Comparison of ENCODE assay signal across 19 mouse cellular contexts in genomic region chr7:99214621-99215185, GRCm38 (mm10). TPM values are rescaled to one million over a fixed set of nuclear protein-coding genes. Genes with fewer than 3 reads are reported as not detected.
DNase-seq lines count a peak whose midpoint lies in the region; ATAC-seq and TF ChIP-seq lines count a peak whose summit lies in the region.
"Had no signal": no experiment of that assay in that cellular context is flagged by ENCODE, and none has a peak within 500 bp of the region (broad histone marks: within the 10 kb centered on the region; RNA-seq: fewer than 3 reads in every experiment).

No protein-coding gene starts in this region.

- H3K4me3 ChIP-seq in heart, embryonic 16.5 days (ENCODE audit: low read length), result no peak overlapping the region
- no peak overlapping the region for H3K4me3 ChIP-seq in ES-E14 (ENCODE audit: insufficient read depth in 1 of 2, low read depth in 1 of 2, low read length in 2 of 2, poor library complexity in 1 of 2, severe bottlenecking in 1 of 2)
- no peak overlapping the region for H3K4me3 ChIP-seq in intestine, embryonic 15.5 days (replicated peaks)
- H3K4me3 ChIP-seq: forebrain, embryonic 12.5 days; hindbrain, embryonic 13.5 days; limb, embryonic 12.5 days; liver, embryonic 15.5 days; midbrain, embryonic 15.5 days had no signal

- no peak overlapping the region; the same call in 1 of the 2 replicates for H3K9ac ChIP-seq in heart, embryonic 16.5 days (ENCODE audit: low read length)
- H3K9ac ChIP-seq in ES-E14 (ENCODE audit: insufficient read depth, low read depth, low read length, poor library complexity, severe bottlenecking), result no peak overlapping the region
- H3K9ac ChIP-seq in intestine, embryonic 15.5 days, result no peak overlapping the region
- H3K9ac ChIP-seq: forebrain, embryonic 12.5 days; hindbrain, embryonic 13.5 days; limb, embryonic 12.5 days; liver, embryonic 15.5 days; midbrain, embryonic 15.5 days had no signal

- H3K27ac ChIP-seq in heart, embryonic 16.5 days (ENCODE audit: low read length), result peak overlapping the region; percentile 14; the same call in 1 of the 2 replicates
- H3K27ac ChIP-seq in ES-E14 (ENCODE audit: insufficient read depth, low read depth, low read length, poor library complexity, severe bottlenecking), result no peak overlapping the region
- peak overlapping the region; percentile 77 for H3K27ac ChIP-seq in intestine, embryonic 15.5 days
- H3K27ac ChIP-seq: forebrain, embryonic 12.5 days; hindbrain, embryonic 13.5 days; limb, embryonic 12.5 days; liver, embryonic 15.5 days; macrophage; midbrain, embryonic 15.5 days had no signal

- intact Hi-C loops in heart, postnatal 25 days (cut with DNase I), result no loop called here
- intact Hi-C loops in left cerebral cortex, postnatal 36 days (cut with DNase I), result no loop called here

- no peaks in the 10 kb centered on the region for H3K27me3 ChIP-seq in heart, embryonic 16.5 days (ENCODE audit: control insufficient read depth, insufficient read depth, low read length)
- no peaks in the 10 kb centered on the region for H3K27me3 ChIP-seq in intestine, embryonic 15.5 days (replicated peaks)
- H3K27me3 ChIP-seq: hindbrain, embryonic 13.5 days; limb, embryonic 12.5 days; liver, embryonic 15.5 days; midbrain, embryonic 15.5 days had no signal

- no peak overlapping the region for H3K4me2 ChIP-seq in heart, embryonic 16.5 days (ENCODE audit: low read depth, low read length)
- 0 out of 2 replicates have a peak overlapping the region, but pooled peaks have one; percentile 9 for H3K4me2 ChIP-seq in intestine, embryonic 15.5 days (replicated peaks)
- H3K4me2 ChIP-seq: forebrain, embryonic 12.5 days; hindbrain, embryonic 13.5 days; limb, embryonic 12.5 days; liver, embryonic 15.5 days; midbrain, embryonic 15.5 days had no signal

- peaks cover 27% of the 10 kb centered on the region for H3K4me1 ChIP-seq in heart, embryonic 16.5 days (ENCODE audit: control insufficient read depth, insufficient read depth, low read length)
- no peaks in the 10 kb centered on the region for H3K4me1 ChIP-seq in ES-E14 (ENCODE audit: control insufficient read depth in 2 of 2, insufficient read depth in 2 of 2, low read length in 2 of 2, poor library complexity in 1 of 2)
- peaks cover 17% of the 10 kb centered on the region for H3K4me1 ChIP-seq in intestine, embryonic 15.5 days (replicated peaks)
- H3K4me1 ChIP-seq: forebrain, embryonic 12.5 days; midbrain, embryonic 15.5 days had no signal

- DNase-seq in heart, postnatal 25 days (ENCODE audit: low spot score), result no peak
- no peak for DNase-seq in ES-E14 (ENCODE audit: low read depth, low spot score)
- DNase-seq in kidney, postnatal 36 days, result peak; percentile 58 to 75
- DNase-seq in thymus, postnatal 0 days (ENCODE audit: low spot score), result no peak
- DNase-seq in lung, postnatal 25 days (ENCODE audit: low spot score), result no peak
- DNase-seq in left cerebral cortex, postnatal 36 days (ENCODE audit: low spot score in 2 of 2), result no peak
- DNase-seq: cerebellum, adult 2 months; right cerebral cortex, postnatal 25 days; thymus, adult 18-20 months had no signal

- WGBS in heart, embryonic 16.5 days, result 79% methylated on average over 10 of the region's 10 CpGs
- WGBS in intestine, embryonic 15.5 days, result 74% methylated on average over 10 of the region's 10 CpGs

- in situ Hi-C loops in ES-E14 (cut with MboI; ENCODE audit: low sequenced_read_pairs in 2 of 2, unreplicated experiment in 2 of 2), result no loop called here

- no peaks in the 10 kb centered on the region for H3K36me3 ChIP-seq in heart, embryonic 16.5 days (ENCODE audit: control insufficient read depth, insufficient read depth)
- H3K36me3 ChIP-seq in ES-E14 (ENCODE audit: control insufficient read depth, insufficient read depth, low read length, poor library complexity, severe bottlenecking), result no peaks in the 10 kb centered on the region
- no peaks in the 10 kb centered on the region for H3K36me3 ChIP-seq in intestine, embryonic 15.5 days
- H3K36me3 ChIP-seq: forebrain, embryonic 12.5 days; hindbrain, embryonic 13.5 days; liver, embryonic 15.5 days; midbrain, embryonic 15.5 days had no signal

- ATAC-seq in heart, embryonic 16.5 days (replicated peaks; ENCODE audit: extremely low read depth, insufficient read depth, low FRiP score), result no peak
- peak; percentile 77 for ATAC-seq in intestine, embryonic 15.5 days
- ATAC-seq: midbrain, embryonic 15.5 days had no signal

- H3K9me3 ChIP-seq in heart, embryonic 16.5 days (replicated peaks; ENCODE audit: control insufficient read depth, low read length), result no peaks in the 10 kb centered on the region
- H3K9me3 ChIP-seq in ES-E14 (ENCODE audit: control insufficient read depth, insufficient read depth, low read depth, low read length), result no peaks in the 10 kb centered on the region
- H3K9me3 ChIP-seq in intestine, embryonic 15.5 days, result no peaks in the 10 kb centered on the region
- H3K9me3 ChIP-seq: forebrain, embryonic 12.5 days; hindbrain, embryonic 13.5 days; limb, embryonic 12.5 days; liver, embryonic 15.5 days; midbrain, embryonic 15.5 days had no signal

TF ChIP-seq in ES-E14, 5 proteins besides CTCF, POLR2A, EP300 and RAD21:
- TF ChIP-seq MAFK (IDR thresholded peaks at IDR 0.05; ENCODE audit: insufficient read depth, low read depth, low read length) (peak; percentile 70), CHD2 (IDR thresholded peaks at IDR 0.05; ENCODE audit: low read depth, low read length) (no peak)
TF ChIP-seq in ES-E14: peak in this region for 1.

RNA-seq across cellular contexts. Expression of gene Mogat2, which starts 23.7 kb away (rescaled TPM):
- 0.64 and 0.95 TPM in 2 replicates for polyA plus RNA-seq in heart, embryonic 16.5 days (2015; fragmentation: Nextera tagmentation; extraction: Ambion mirVana)
- not detected for total RNA-seq in heart, postnatal 25 days (2021)
- 9.1 and 22.9 TPM in 2 replicates for total RNA-seq in ES-E14 (2012; rRNA removed)
- 120 and 142 TPM in 2 replicates for polyA plus RNA-seq in intestine, embryonic 15.5 days (2015; fragmentation: Nextera tagmentation; extraction: Ambion mirVana)
- polyA plus RNA-seq in thymus, postnatal 0 days (2015; fragmentation: Nextera tagmentation; extraction: Ambion mirVana), result 0.25 and 0.51 TPM in 2 replicates
- not detected for total RNA-seq in left cerebral cortex, postnatal 36 days (2021)
- total RNA-seq: gastrocnemius, adult 18-20 months; left cerebral cortex, adult 18-20 months had no signal
- polyA plus RNA-seq: cerebellum, adult 2 months had no signal

RNA-seq across cellular contexts. Expression of gene Dgat2, which starts 32.2 kb away (rescaled TPM):
- polyA plus RNA-seq in heart, embryonic 16.5 days (2015; fragmentation: Nextera tagmentation; extraction: Ambion mirVana), result 38.5 and 44.9 TPM in 2 replicates
- 100 to 1,000 TPM; 272 to 339 TPM for total RNA-seq in heart, postnatal 25 days (2021)
- total RNA-seq in ES-E14 (2012; rRNA removed), result 16.4 and 17.0 TPM in 2 replicates
- polyA plus RNA-seq in intestine, embryonic 15.5 days (2015; fragmentation: Nextera tagmentation; extraction: Ambion mirVana), result 176 and 204 TPM in 2 replicates
- 6.6 and 7.2 TPM in 2 replicates for polyA plus RNA-seq in thymus, postnatal 0 days (2015; fragmentation: Nextera tagmentation; extraction: Ambion mirVana)
- 10 to 100 TPM; 68.3 to 78.0 TPM for total RNA-seq in left cerebral cortex, postnatal 36 days (2021)

RNA-seq across cellular contexts. Expression of gene Map6, which starts 52.5 kb away (rescaled TPM):
- polyA plus RNA-seq in heart, embryonic 16.5 days (2015; fragmentation: Nextera tagmentation; extraction: Ambion mirVana), result 2.2 and 2.8 TPM in 2 replicates
- 1 to 10 TPM; 3.0 to 4.4 TPM for total RNA-seq in heart, postnatal 25 days (2021)
- 6.7 and 13.5 TPM in 2 replicates for total RNA-seq in ES-E14 (2012; rRNA removed)
- 6.1 and 6.8 TPM in 2 replicates for polyA plus RNA-seq in intestine, embryonic 15.5 days (2015; fragmentation: Nextera tagmentation; extraction: Ambion mirVana)
- 0.35 and 0.84 TPM in 2 replicates for polyA plus RNA-seq in thymus, postnatal 0 days (2015; fragmentation: Nextera tagmentation; extraction: Ambion mirVana)
- 100 to 1,000 TPM; 135 to 142 TPM for total RNA-seq in left cerebral cortex, postnatal 36 days (2021)

Comparison
In these comparisons a context has a peak if more than half of its experiments do, and no peak if none do; other contexts are left out.
1. DNase-seq: peak in kidney, postnatal 36 days (2 of 2); none in heart, postnatal 25 days (single experiment), ES-E14 (single experiment), thymus, postnatal 0 days (single experiment), lung, postnatal 25 days (single experiment) and left cerebral cortex, postnatal 36 days (0 of 2).
2. RNA of gene Mogat2, which starts 23.7 kb away (total RNA-seq): 9.1 to 22.9 TPM in ES-E14; not detected in heart, postnatal 25 days and not detected in left cerebral cortex, postnatal 36 days; every median in the first group is over 10 times any median in the second.